Mouse (Mus musculus) spleen, postnatal 36 days (tissue): ENCODE data around the gene Chchd10.

Source experiments
- DNase-seq, 2 experiments: peaks; one replicate each; pipeline ENCODE4 v3.0.0; 2022; ENCODE audit warnings: low spot score in 2 of 2, mixed read lengths in 1 of 2

Gene Chchd10

GRCm38 (mm10) chr10:75949053-75950045 lies 16.4 kb downstream of the Chchd10 start:
- peak; percentile 84 to 86 for DNase-seq

GRCm38 (mm10) chr10:75950791-75951210 lies 17.9 kb downstream of the Chchd10 start:
- peak; percentile 70 for DNase-seq

GRCm38 (mm10) chr10:75951424-75952050 lies 18.6 kb downstream of the Chchd10 start:
- DNase-seq, result peak in 1 of 2 experiments; percentile 50

- no peak for DNase-seq
These were observed 21.5 kb downstream of the Chchd10 start, which contains the start of gene Gm5134 for GRCm38 (mm10) chr10:75954381-75954811. Gene Gm5134 (plus strand): TSS chr10:75954514.

GRCm38 (mm10) chr10:75973846-75974245 lies 40.9 kb downstream of the Chchd10 start:
- no peak for DNase-seq

GRCm38 (mm10) chr10:75975216-75975615 lies 42.3 kb downstream of the Chchd10 start:
- peak in 1 of 2 experiments; percentile 29 for DNase-seq

GRCm38 (mm10) chr10:75978119-75978834 lies 45.3 kb downstream of the Chchd10 start:
- peak; percentile 28 to 32 for DNase-seq

- DNase-seq, result no peak
These were observed 45.9 kb downstream of the Chchd10 start for GRCm38 (mm10) chr10:75978835-75979157.

GRCm38 (mm10) chr10:75979432-75979831 lies 46.5 kb downstream of the Chchd10 start:
- no peak for DNase-seq
